Mouse (Mus musculus) G1E (cell line): Measurements from ENCODE around the gene Usp30.

Source experiments
- CTCF ChIP-seq: IDR thresholded peaks from 2 replicates; pipeline ENCODE4 v1.5.1; 2012; ENCODE audit warnings: low read depth, low read length, inconsistent platforms, mixed read lengths
- GATA1 ChIP-seq: IDR thresholded peaks from 2 replicates; pipeline ENCODE4 v1.6.1; 2012; ENCODE audit warnings: borderline replicate concordance, low read length, inconsistent platforms, mixed read lengths
- POLR2AphosphoS5 ChIP-seq: IDR thresholded peaks from 2 replicates; pipeline ENCODE4 v1.6.1; 2012; ENCODE audit warnings: low read depth, low read length, inconsistent platforms; ENCODE audit not compliant: insufficient replicate concordance

GRCm38 (mm10) chr5:114162106-114162815 lies 97.0 kb downstream of the Usp30 start:
- TF ChIP-seq CTCF: no peak
- no peak for TF ChIP-seq GATA1
- TF ChIP-seq POLR2AphosphoS5: no peak
